8 mouse cellular contexts compared by ENCODE assay signal in genomic region chr2:32908272-32908671, GRCm38 (mm10). TPM values are rescaled to one million over a fixed set of nuclear protein-coding genes. Genes with fewer than 3 reads are reported as not detected.
DNase-seq lines count a peak whose midpoint lies in the region; ATAC-seq and TF ChIP-seq lines count a peak whose summit lies in the region.

No protein-coding gene starts in this region.

- ATAC-seq in heart, embryonic 13.5 days (ENCODE audit: extremely low read depth, insufficient number of reproducible peaks, low FRiP score, low TSS enrichment), result peak; percentile 47
- ATAC-seq in kidney, postnatal 0 days (replicated peaks; ENCODE audit: low FRiP score, low read depth), result peak; percentile 41; the same call in 1 of the 2 replicates

- peak overlapping the region; percentile 53 for H3K4me2 ChIP-seq in heart, embryonic 13.5 days
- peak overlapping the region; percentile 30 for H3K4me2 ChIP-seq in kidney, postnatal 0 days (ENCODE audit: low read length)

- H3K4me1 ChIP-seq in heart, embryonic 13.5 days, result peaks cover 81% of the 10 kb centered on the region
- peaks cover 31% of the 10 kb centered on the region for H3K4me1 ChIP-seq in kidney, postnatal 0 days (replicated peaks; ENCODE audit: insufficient read depth, low read length)

- peak overlapping the region; percentile 72 for H3K9ac ChIP-seq in heart, embryonic 13.5 days
- peak overlapping the region; percentile 27 for H3K9ac ChIP-seq in kidney, postnatal 0 days (ENCODE audit: low read depth, low read length)

- H3K27ac ChIP-seq in heart, embryonic 13.5 days (replicated peaks), result peak overlapping the region; percentile 96
- H3K27ac ChIP-seq in kidney, postnatal 0 days, result peak overlapping the region; percentile 90

- 0 out of 2 replicates have a peak overlapping the region, but pooled peaks have one; percentile 8 for H3K4me3 ChIP-seq in heart, embryonic 13.5 days
- H3K4me3 ChIP-seq in kidney, postnatal 0 days (replicated peaks; ENCODE audit: low read depth, low read length), result no peak overlapping the region

- no peaks in the 10 kb centered on the region for H3K9me3 ChIP-seq in heart, embryonic 13.5 days
- no peaks in the 10 kb centered on the region for H3K9me3 ChIP-seq in kidney, postnatal 0 days (replicated peaks; ENCODE audit: low read length)

- no peaks in the 10 kb centered on the region for H3K27me3 ChIP-seq in heart, embryonic 13.5 days (replicated peaks)
- H3K27me3 ChIP-seq in kidney, postnatal 0 days (ENCODE audit: insufficient read depth, low read length), result no peaks in the 10 kb centered on the region

- TF ChIP-seq CTCF in kidney, postnatal 0 days (IDR thresholded peaks at IDR 0.05; ENCODE audit: low read depth), result no peak

- DNase-seq in cerebellum, postnatal 14 days, result peak; percentile 78 to 79
- DNase-seq in cerebellum, adult 8-10 months, result no peak
- peak; percentile 69 for DNase-seq in embryo, embryonic 10 days (ENCODE audit: low spot score)
- DNase-seq in kidney, postnatal 0 days (ENCODE audit: low spot score), result peak; percentile 94
- DNase-seq in mesoderm, embryonic 11.5 days (ENCODE audit: low read depth, low spot score), result peak; percentile 68
- no peak for DNase-seq in cerebellum, adult 18-20 months
- no peak for DNase-seq in gastrocnemius, adult 18-20 months (ENCODE audit: low spot score)

- 1% methylated on average over 6 of the region's 6 CpGs for WGBS in heart, embryonic 13.5 days
- WGBS in kidney, postnatal 0 days, result 10% methylated on average over 6 of the region's 6 CpGs

- peaks cover 42% of the 10 kb centered on the region for H3K36me3 ChIP-seq in heart, embryonic 13.5 days
- H3K36me3 ChIP-seq in kidney, postnatal 0 days (ENCODE audit: insufficient read depth, low read length), result peaks cover 8% of the 10 kb centered on the region

RNA-seq across cellular contexts. Expression of gene Fam129b, which starts 32.4 kb away (rescaled TPM):
- polyA plus RNA-seq in heart, embryonic 13.5 days (2015; fragmentation: Nextera tagmentation; extraction: Ambion mirVana), result 46.4 and 47.1 TPM in 2 replicates
- polyA plus RNA-seq in kidney, postnatal 0 days (2015; fragmentation: Nextera tagmentation; extraction: Ambion mirVana), result 41.1 and 42.2 TPM in 2 replicates
- total RNA-seq in gastrocnemius, adult 18-20 months (2021), result 1 to 10 TPM; 4.8 to 8.2 TPM

RNA-seq across cellular contexts. Expression of gene Rpl12, which starts 53.1 kb away (rescaled TPM):
- polyA plus RNA-seq in heart, embryonic 13.5 days (2015; fragmentation: Nextera tagmentation; extraction: Ambion mirVana), result 108 and 112 TPM in 2 replicates
- polyA plus RNA-seq in kidney, postnatal 0 days (2015; fragmentation: Nextera tagmentation; extraction: Ambion mirVana), result 173 and 195 TPM in 2 replicates
- total RNA-seq in gastrocnemius, adult 18-20 months (2021), result 10 to 100 TPM; 78.4 to 90.0 TPM

RNA-seq across cellular contexts. Expression of gene Lrsam1, which starts 53.1 kb away (rescaled TPM):
- polyA plus RNA-seq in heart, embryonic 13.5 days (2015; fragmentation: Nextera tagmentation; extraction: Ambion mirVana), result 8.1 and 9.6 TPM in 2 replicates
- polyA plus RNA-seq in kidney, postnatal 0 days (2015; fragmentation: Nextera tagmentation; extraction: Ambion mirVana), result 8.6 and 9.0 TPM in 2 replicates
- total RNA-seq in gastrocnemius, adult 18-20 months (2021), result 10 to 100 TPM; 11.5 to 13.5 TPM

Comparison
In these comparisons a context has a peak if more than half of its experiments do, and no peak if none do; other contexts are left out.
1. DNase-seq: peak in cerebellum, postnatal 14 days (2 of 2), embryo, embryonic 10 days (single experiment), kidney, postnatal 0 days (single experiment) and mesoderm, embryonic 11.5 days (single experiment); none in cerebellum, adult 8-10 months (single experiment), cerebellum, adult 18-20 months (0 of 2) and gastrocnemius, adult 18-20 months (single experiment).